Mouse (Mus musculus): ENCODE measurements around the gene Klhl34.
A peak's percentile ranks its signal among the peaks of the same experiment; 100 is the strongest.

Klhl34 gene

DNA sequence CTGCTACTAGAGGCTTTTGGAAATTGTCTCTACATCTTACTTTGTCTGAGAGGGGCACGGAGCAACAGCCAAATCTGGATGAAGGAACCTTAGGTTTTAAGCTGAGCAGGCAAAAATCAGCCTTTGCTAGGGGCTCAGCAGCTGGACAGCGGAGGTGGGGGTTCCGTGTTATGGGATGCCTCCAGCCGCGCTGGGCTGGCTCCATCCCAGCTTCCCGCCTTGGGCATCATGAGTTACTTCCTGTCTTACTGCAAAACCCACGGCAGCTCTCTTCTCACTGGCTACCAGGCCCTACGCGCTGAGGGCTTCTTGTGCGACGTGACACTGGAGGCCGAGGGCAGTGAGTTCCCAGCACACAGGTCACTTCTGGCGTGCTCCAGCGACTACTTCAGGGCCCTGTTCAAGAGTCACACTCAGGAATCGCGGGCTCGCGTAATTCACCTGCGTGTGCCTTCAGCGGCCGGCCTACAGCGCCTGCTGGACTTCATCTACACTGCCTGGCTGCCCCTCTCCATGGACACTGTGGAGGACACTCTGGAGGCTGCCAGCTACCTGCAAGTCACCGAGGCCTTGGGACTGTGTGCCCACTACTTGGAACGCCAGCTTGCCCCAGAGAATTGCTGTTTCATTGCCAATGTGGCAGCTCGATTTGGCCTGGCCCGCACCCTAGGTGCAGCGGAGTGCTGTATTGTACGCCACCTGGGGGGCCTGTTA is at the start of gene Klhl34:
Klhl34 (plus strand) TSS at position 229 of the 714 bp plus-strand sequence.
- DNase-seq, result no peak

DNA sequence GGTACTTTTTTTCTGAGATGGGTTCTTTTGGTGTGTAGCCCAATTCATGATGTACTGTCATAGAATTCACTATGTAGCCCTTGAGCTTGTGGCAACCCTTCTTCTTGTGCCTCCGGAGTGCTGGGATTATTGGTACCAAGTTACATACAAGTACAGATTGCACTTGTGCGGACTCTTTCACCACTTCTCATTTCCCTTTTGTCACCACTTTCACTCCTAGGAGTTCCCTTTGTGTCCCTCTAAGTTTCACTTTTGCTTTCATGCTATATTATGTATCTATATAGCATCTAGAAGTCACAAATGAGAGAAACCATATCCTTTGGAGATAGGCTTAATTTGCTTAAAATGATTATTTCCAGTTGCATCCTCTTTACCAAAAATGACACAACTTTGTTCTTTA is 16.6 kb upstream of the Klhl34 start:
- DNase-seq, result no peak

DNA sequence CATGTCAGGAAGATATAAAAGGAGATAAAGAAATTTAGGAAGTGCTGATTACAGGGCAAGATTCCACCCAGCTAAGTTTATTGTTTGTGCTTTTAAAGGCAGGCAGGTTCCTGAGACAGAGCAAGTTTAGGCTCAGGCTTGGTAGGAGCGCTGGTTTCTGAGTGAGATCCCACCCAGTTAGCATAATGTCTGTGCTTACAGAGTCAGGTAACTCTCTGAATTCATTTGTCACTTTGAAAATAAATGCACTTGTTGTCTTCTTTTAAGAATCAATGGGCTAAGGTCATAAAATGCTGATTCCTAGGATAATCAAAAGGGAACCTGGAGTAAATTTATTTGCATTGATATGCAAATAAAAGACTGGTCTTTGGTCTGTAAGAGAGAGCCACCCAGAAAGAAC is 8.5 kb upstream of the Klhl34 start:
- no peak for DNase-seq

DNA sequence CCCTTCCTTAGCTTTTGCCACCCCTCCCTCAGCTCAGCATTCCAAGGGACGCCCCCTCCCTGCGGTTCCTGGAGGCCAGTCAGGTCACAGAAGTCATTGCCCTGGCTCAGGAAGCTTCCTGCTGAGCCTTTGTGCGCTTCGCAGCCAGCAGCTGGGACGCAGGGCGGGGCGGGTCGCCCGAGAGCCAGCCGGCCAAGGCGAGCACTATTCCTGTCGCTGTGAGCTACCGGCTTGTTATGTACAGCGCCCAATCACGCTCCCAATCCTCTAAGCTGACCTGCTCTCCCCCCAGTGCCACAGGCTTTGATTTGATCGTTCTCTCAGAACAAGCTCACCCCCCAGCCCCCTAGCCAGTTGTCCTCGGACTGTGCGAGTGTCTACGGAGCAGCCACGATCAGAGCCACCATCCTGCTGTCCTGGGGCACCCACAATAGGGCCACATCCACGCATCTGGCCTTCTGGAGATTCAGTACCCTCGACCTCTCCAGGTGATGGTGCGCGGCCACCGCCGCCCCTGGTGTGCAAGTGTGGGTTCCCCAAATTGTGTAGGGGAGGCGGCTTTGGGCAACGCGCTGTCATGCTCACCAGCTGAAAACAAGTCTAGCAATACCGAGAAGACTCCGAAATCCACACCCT is 546 bp upstream of the Klhl34 start:
- DNase-seq, result peak in 1 of 2 experiments; percentile 6

DNA sequence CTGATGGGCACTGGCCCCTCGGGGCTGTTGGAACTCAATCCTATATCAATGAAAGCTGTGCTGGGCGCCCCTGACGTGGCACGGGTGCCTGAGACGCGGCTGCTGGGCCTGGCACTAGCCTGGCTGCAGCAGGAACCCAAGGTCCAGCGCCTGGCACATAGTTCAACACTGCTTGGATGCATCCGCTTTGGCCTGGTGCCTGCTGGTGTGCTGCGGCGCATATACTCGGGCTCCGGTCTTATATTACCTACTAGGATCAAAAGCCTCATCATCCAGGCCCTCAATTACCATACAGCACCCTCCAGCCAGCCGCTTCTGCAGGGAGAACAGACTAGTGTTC is 656 bp downstream of the Klhl34 start:
- no peak for DNase-seq

DNA sequence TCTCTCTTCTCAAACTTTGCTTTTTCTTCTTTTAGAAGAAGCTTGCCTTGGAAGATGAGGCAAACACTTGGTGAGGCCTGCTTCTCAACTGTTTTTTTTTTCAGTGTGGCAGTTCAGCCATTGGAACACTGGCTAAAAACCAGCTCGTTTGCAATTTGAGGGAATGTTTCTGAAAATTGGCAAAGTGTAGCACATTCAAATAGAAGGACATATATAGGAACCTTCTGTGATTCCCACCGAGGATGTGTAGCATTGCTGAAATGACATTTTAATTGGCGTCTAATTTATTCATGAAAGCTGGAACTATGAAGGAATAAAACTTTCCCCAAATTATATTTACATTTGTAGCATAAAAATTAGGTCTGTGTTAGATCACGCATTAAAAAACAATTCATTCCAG is 11.7 kb downstream of the Klhl34 start:
- no peak for DNase-seq
